Mouse (Mus musculus): ENCODE measurements at regions not wholly inside any gene's neighbourhood (a gene's known extent, or its start where the extent isn't known, plus 50 kb on each side); places are given as distances from the start of the nearest gene placed in this dataset.

DNA sequence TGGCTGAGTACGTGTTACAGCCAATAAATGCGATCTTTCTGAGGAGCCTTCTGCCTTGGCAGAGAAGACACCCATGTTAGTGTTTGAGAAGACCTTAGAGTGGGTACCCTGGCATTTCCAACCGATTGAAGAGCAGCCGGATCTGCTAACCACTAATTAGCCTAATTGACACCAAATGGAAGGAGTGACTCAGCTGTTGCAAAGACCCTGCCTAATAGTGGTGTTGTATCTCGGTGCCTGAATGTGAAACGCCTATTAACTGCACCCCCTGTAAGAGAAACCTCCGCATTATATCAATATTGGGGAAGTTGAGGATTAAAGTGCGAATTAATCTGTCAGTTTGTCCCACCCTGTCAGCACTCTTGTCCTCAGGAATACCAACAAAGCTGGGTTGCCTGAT lies 253.1 kb upstream of the Fam241a start:
- no peak overlapping the region for H3K4me3 ChIP-seq
- H3K27ac ChIP-seq (replicated peaks) = no peak overlapping the region
- H3K4me2 ChIP-seq (replicated peaks) = no peak overlapping the region
- H3K4me1 ChIP-seq = 0 out of 2 replicates have a peak, but pooled peaks cover 5% of the 10 kb centered on the region
- ATAC-seq (replicated peaks) = peak; percentile 79
- H3K36me3 ChIP-seq = no peaks in the 10 kb centered on the region
- H3K9ac ChIP-seq (replicated peaks) = no peak overlapping the region
- 24% methylated on average over 8 of the region's 8 CpGs for WGBS
- H3K27me3 ChIP-seq = no peaks in the 10 kb centered on the region
- no peaks in the 10 kb centered on the region for H3K9me3 ChIP-seq

DNA sequence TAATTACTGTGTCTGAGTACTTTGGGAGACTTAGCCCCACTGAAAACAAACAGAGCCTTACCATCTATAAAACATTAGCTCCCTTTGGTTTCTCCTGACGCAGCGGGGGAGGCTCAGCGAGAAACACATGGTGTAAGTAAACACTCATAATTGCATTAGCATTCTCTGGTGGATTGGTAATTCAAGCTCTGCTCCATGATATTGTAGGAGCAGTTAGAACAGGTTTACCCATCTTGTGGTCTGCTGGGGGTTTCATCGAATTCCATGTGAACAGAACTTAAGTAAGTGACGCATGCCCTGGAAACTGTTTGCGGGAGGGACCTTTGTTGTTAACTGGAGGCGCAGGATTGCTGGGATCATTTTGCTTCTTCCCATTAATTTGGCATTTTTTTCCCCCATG lies 249.2 kb upstream of the Fam241a start:
- Histone ChIP-seq H3K4me1 (0 out of 2 replicates have a peak, but pooled peaks cover 5% of the 10 kb centered on the region), H3K4me2 (replicated peaks) (no peak overlapping the region), H3K9me3 (no peaks in the 10 kb centered on the region), H3K27ac (replicated peaks) (no peak overlapping the region), H3K4me3 (no peak overlapping the region), H3K9ac (replicated peaks) (no peak overlapping the region), H3K27me3 (no peaks in the 10 kb centered on the region), H3K36me3 (no peaks in the 10 kb centered on the region)
- 88% methylated on average over 7 of the region's 7 CpGs for WGBS
- ATAC-seq (replicated peaks) = no peak

DNA sequence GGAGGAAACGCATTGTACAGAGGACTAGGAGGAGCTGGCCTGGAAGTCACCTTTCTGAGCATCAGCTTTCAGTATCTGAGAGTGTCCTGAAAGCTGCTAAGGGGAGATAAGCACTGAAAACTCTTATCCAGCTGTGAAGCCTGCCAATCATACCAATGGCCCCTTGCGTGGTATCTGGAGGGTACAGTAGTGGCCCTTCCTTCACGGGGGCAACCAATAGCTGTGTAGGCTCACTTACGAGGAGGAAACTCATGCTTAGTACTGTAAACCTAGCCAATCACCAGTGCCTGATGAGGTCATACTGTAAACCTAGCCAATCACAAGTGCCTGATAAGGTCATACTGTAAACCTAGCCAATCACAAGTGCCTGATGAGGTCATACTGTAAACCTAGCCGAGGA lies 231.7 kb upstream of the Fam241a start:
- H3K36me3 ChIP-seq = no peaks in the 10 kb centered on the region
- no peak overlapping the region for H3K27ac ChIP-seq (replicated peaks)
- H3K4me1 ChIP-seq = no peaks in the 10 kb centered on the region
- no peak overlapping the region for H3K9ac ChIP-seq (replicated peaks)
- H3K4me2 ChIP-seq (replicated peaks) = no peak overlapping the region
- no peaks in the 10 kb centered on the region for H3K9me3 ChIP-seq
- no peak overlapping the region for H3K4me3 ChIP-seq
- 90% methylated on average over 5 of the region's 5 CpGs for WGBS
- ATAC-seq (replicated peaks) = no peak
- H3K27me3 ChIP-seq = no peaks in the 10 kb centered on the region

DNA sequence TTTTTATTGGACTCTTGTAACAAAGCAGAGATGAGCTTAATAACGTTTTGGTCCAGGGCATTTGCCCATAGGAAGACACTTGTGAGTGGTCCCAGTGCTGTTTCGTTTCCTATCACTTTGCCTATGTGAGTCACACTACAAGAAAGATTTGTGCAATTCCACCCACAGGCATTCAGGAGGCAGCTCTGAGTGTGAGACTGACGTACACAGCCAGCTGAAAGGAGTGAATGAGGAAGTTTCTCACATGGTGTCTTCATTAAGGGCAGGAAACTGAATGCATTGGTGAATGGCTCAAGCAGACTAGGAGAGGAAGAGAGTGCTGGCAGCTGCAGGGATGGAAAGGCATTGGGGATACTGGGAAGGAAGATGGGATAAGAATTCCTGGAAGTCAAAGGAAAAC lies 230.5 kb upstream of the Fam241a start:
- ATAC-seq (replicated peaks) = no peak
- no peak overlapping the region for H3K4me3 ChIP-seq
- H3K4me1 ChIP-seq = no peaks in the 10 kb centered on the region
- no peak overlapping the region for H3K9ac ChIP-seq (replicated peaks)
- H3K27ac ChIP-seq (replicated peaks) = no peak overlapping the region
- WGBS = 58% methylated on average over 3 of the region's 3 CpGs
- H3K9me3 ChIP-seq = no peaks in the 10 kb centered on the region
- no peaks in the 10 kb centered on the region for H3K36me3 ChIP-seq
- H3K4me2 ChIP-seq (replicated peaks) = no peak overlapping the region
- no peaks in the 10 kb centered on the region for H3K27me3 ChIP-seq

DNA sequence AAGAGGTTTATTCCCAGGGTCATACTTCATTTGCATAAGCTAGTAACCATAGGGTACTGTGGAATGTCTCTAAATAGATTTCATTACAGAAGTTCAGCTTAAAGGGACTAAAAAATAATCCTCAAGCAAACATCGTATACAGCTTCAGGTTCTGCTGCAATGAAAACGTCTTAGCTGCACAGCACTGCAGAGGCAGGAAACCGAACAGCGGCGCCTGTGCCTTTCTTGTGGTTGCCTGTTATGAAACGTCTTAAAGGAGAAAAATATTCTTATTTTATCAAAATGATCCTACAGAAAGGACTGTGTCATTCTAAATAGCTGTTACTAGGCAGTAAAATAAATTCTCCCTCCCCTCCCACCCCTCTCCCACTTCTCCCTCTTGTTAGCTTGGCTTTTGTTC lies 226.0 kb upstream of the Fam241a start:
- no peak overlapping the region for H3K9ac ChIP-seq (replicated peaks)
- H3K27me3 ChIP-seq = no peaks in the 10 kb centered on the region
- no peaks in the 10 kb centered on the region for H3K9me3 ChIP-seq
- 68% methylated on average over 6 of the region's 6 CpGs for WGBS
- H3K4me2 ChIP-seq (replicated peaks) = no peak overlapping the region
- H3K27ac ChIP-seq (replicated peaks) = no peak overlapping the region
- H3K4me3 ChIP-seq = no peak overlapping the region
- ATAC-seq (replicated peaks) = no peak
- H3K4me1 ChIP-seq = no peaks in the 10 kb centered on the region
- no peaks in the 10 kb centered on the region for H3K36me3 ChIP-seq

DNA sequence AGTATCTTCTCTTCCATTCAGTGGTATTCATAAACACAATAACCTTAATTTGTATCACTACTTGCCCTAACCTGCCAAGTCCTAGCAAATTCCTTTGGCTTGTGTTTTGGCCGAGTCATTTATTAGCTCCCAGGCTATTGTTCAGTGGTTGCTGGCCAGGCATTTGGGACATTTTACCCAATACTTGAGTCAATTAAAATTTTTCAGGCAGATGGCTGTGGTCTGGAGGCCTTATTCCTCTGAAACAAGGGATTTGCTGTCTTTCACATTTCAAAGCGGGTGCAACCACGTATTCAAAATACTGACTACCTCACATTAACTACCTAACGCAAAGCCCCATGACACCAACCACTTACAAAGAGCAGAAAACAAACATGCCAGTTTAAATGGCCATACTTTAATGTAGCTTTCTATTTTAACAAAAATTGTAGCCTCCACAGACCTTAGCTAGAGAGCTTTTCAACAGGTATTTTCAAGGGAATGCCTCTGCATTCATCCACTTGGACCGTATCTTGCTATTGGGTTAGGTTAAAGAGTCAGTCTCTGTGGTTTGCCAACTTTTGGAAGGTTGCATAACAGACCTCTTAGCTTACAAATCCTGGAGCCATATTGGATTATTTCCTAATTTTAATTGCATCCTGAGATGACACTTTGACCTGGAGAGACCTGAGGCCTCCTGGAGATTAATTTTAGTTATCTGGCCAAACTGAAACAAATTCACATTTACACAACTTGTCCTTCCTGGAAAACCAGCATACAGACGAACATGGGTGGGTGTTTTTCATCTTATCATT lies 224.7 kb upstream of the Fam241a start:
- no peak overlapping the region for H3K27ac ChIP-seq (replicated peaks)
- H3K36me3 ChIP-seq = no peaks in the 10 kb centered on the region
- H3K4me1 ChIP-seq = no peaks in the 10 kb centered on the region
- 51% methylated on average over 6 of the region's 6 CpGs for WGBS
- H3K9me3 ChIP-seq = no peaks in the 10 kb centered on the region
- H3K9ac ChIP-seq (replicated peaks) = no peak overlapping the region
- H3K27me3 ChIP-seq = no peaks in the 10 kb centered on the region
- H3K4me3 ChIP-seq = no peak overlapping the region
- no peak overlapping the region for H3K4me2 ChIP-seq (replicated peaks)
- ATAC-seq (replicated peaks) = no peak

DNA sequence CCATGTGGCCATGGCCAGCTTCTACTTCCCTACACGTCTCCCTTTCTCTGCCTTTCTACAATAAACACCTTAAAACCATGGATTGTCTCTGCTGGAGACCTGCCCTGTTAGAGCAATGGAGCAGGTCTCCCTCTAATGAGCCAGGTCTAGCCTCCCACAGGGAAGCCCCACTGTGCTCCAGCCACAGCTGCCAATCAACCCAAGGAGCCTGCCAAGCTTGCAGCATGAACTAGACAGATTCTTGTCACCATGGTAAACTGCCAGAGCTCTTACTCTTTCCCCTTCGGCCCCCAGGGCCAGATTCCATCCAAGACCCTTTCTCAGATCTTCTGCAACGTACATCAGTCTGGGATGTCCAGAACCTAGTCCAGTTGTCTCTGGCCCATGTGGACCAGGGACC lies 217.1 kb upstream of the Fam241a start:
- H3K27me3 ChIP-seq = no peaks in the 10 kb centered on the region
- no peaks in the 10 kb centered on the region for H3K4me1 ChIP-seq
- no peak for ATAC-seq (replicated peaks)
- no peaks in the 10 kb centered on the region; the same call in 1 of the 2 replicates for H3K9me3 ChIP-seq
- no peak overlapping the region for H3K9ac ChIP-seq (replicated peaks)
- no peak overlapping the region for H3K27ac ChIP-seq (replicated peaks)
- no peak overlapping the region for H3K4me3 ChIP-seq
- H3K4me2 ChIP-seq (replicated peaks) = no peak overlapping the region
- H3K36me3 ChIP-seq = no peaks in the 10 kb centered on the region
- WGBS = 47% methylated on average over 3 of the region's 3 CpGs

DNA sequence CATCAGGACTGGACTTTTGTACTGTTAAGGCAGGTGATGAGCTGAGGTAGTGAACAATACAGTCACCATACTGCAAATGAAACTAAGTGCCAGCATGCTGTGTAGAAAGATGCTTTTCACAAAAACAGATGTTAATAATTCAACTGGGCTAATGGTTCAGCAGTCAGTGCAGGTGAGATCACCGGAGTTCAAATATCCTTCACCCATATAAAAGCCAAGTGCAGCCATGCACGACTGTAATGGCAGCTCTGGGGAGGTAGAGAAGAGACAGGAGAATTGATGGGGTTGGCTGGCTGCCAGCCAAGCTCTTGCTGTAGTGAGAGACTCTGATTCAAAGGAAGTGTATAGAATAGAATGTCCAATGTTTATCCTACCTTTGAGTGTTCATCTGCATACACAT lies 214.3 kb upstream of the Fam241a start:
- Histone ChIP-seq H3K9ac (replicated peaks) (no peak overlapping the region), H3K4me2 (replicated peaks) (no peak overlapping the region), H3K27ac (replicated peaks) (no peak overlapping the region), H3K4me3 (no peak overlapping the region), H3K9me3 (no peaks in the 10 kb centered on the region; the same call in 1 of the 2 replicates), H3K36me3 (no peaks in the 10 kb centered on the region), H3K27me3 (no peaks in the 10 kb centered on the region), H3K4me1 (no peaks in the 10 kb centered on the region)
- ATAC-seq (replicated peaks) = no peak
- WGBS = 66% methylated on average over 2 of the region's 2 CpGs

DNA sequence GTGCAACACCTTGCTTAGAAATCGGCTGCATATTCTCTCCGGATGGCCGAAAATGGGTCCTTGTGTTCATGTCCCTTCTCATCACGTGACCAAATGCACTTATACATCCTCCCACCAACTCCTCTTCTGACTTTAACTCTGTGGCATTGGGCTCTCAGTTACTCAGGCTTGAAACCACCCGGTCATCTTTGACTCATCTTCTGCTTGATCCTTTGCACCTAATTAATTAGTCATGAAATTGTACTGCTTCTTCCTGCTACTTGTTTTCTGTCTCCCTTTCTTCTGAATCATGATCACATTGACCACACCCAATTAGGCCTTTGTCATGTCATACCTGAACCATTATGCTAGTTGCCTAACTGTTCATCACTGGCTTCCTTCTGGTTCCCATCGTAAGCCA lies 208.4 kb upstream of the Fam241a start:
- Histone ChIP-seq H3K27ac (replicated peaks) (no peak overlapping the region), H3K9ac (replicated peaks) (no peak overlapping the region), H3K4me2 (replicated peaks) (no peak overlapping the region), H3K27me3 (no peaks in the 10 kb centered on the region), H3K4me3 (no peak overlapping the region), H3K9me3 (no peaks in the 10 kb centered on the region), H3K36me3 (no peaks in the 10 kb centered on the region), H3K4me1 (no peaks in the 10 kb centered on the region)
- 93% methylated on average over 6 of the region's 6 CpGs for WGBS
- ATAC-seq (replicated peaks) = no peak

DNA sequence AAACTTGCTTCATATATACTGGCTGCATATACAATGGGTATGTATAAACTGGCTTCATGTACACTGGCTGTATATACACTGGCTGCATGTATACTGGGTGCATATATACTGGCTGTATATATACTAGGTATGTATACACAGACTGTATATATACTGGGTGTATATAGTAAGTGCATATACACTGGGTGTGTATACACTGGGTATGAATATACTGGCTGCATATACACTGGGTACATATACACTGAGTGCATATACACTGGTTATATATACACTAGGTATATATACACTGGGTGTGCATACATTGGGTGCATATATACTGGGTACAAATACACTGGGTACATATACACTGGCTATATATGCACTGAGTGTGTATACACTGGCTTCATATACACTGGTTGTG lies 196.9 kb upstream of the Fam241a start:
- Histone ChIP-seq H3K9me3 (no peaks in the 10 kb centered on the region), H3K27me3 (no peaks in the 10 kb centered on the region), H3K4me2 (replicated peaks) (no peak overlapping the region), H3K27ac (replicated peaks) (no peak overlapping the region), H3K9ac (replicated peaks) (no peak overlapping the region), H3K4me1 (0 out of 2 replicates have a peak, but pooled peaks cover 2% of the 10 kb centered on the region), H3K36me3 (no peaks in the 10 kb centered on the region), H3K4me3 (no peak overlapping the region)
- ATAC-seq (replicated peaks) = no peak

DNA sequence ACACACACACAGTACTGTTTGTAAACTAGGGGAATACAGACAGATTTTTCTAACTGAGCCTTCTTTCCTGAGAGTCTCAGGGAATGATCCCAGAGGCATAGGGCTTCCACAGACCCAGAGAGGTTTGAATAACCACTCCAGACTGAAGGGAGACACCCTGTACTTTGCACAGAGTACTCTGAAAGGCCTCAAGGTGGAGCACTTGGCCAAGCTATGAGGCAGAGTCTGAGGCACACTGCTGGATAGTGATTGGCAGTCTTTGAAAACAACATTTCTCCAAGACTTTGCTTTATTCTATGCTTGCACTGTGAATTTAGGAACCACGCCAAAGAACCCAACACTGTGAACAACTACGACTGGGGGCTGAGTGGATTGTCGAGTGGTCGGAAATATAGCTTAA lies 192.1 kb upstream of the Fam241a start:
- H3K9me3 ChIP-seq = no peaks in the 10 kb centered on the region
- H3K27me3 ChIP-seq = no peaks in the 10 kb centered on the region
- H3K4me2 ChIP-seq (replicated peaks) = no peak overlapping the region
- no peak overlapping the region for H3K27ac ChIP-seq (replicated peaks)
- WGBS = 24% methylated on average over 4 of the region's 4 CpGs
- no peak overlapping the region for H3K4me3 ChIP-seq
- no peak overlapping the region for H3K9ac ChIP-seq (replicated peaks)
- peak; percentile 98 for ATAC-seq (replicated peaks)
- no peaks in the 10 kb centered on the region for H3K4me1 ChIP-seq
- H3K36me3 ChIP-seq = no peaks in the 10 kb centered on the region

DNA sequence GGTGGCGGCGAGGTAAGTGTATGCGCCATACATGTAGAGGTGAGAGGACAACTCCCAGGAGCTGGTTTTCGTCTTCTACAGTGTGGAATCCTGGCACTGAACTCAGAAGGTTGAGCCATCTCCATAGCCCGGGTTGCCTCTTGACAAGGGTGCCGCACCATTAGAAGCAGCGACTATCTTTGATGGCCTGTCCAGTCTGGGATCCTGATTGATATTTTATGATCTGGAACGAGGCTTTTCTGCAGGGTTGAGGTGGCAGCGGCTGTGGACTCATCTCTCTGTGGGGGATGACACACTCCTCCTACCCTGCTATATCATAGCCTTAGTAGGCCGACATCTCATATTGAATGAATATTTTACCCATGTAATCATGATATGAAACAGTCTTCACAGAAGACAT lies 191.0 kb upstream of the Fam241a start:
- H3K36me3 ChIP-seq = no peaks in the 10 kb centered on the region
- no peak overlapping the region for H3K4me2 ChIP-seq (replicated peaks)
- no peaks in the 10 kb centered on the region for H3K9me3 ChIP-seq
- ATAC-seq (replicated peaks) = no peak
- H3K9ac ChIP-seq (replicated peaks) = no peak overlapping the region
- no peak overlapping the region for H3K4me3 ChIP-seq
- no peak overlapping the region for H3K27ac ChIP-seq (replicated peaks)
- no peaks in the 10 kb centered on the region for H3K27me3 ChIP-seq
- no peaks in the 10 kb centered on the region for H3K4me1 ChIP-seq
- WGBS = 91% methylated on average over 10 of the region's 10 CpGs

DNA sequence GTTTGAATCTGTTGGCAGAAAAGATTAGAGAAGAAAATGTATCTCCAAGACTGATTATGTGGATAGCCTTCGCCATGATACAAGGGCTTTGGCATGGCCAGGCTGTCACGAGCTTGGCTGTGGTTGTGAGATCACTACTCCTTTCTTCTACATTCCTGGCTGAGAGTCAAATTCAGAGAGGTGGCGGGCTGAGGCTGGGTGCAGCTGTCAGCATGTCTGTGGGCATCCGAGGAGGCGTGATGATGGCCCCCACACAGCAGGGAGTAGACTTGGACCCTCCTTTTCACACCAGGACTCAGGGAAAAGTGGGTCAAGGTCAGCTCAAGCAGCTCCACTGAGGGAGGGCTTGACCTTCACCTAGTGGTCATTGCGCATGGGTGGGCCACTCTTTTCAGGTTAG lies 186.3 kb upstream of the Fam241a start:
- no peak overlapping the region for H3K4me3 ChIP-seq
- H3K9ac ChIP-seq (replicated peaks) = no peak overlapping the region
- ATAC-seq (replicated peaks) = no peak
- no peaks in the 10 kb centered on the region for H3K9me3 ChIP-seq
- H3K4me2 ChIP-seq (replicated peaks) = no peak overlapping the region
- WGBS = 74% methylated on average over 6 of the region's 6 CpGs
- no peaks in the 10 kb centered on the region for H3K27me3 ChIP-seq
- H3K36me3 ChIP-seq = no peaks in the 10 kb centered on the region
- no peaks in the 10 kb centered on the region for H3K4me1 ChIP-seq
- no peak overlapping the region for H3K27ac ChIP-seq (replicated peaks)
